Mouse (Mus musculus) intestine, embryonic 16.5 days (tissue): Measurements from ENCODE around the gene Mpp2. TPM values are rescaled to one million over a fixed set of nuclear protein-coding genes. Genes with fewer than 3 reads are reported as not detected.

ENCODE experiments used
- ATAC-seq: fragments of 200-750 bp; cut with Nextera tagmentation; 2 replicates; pipeline ENCODE4 v1.8.0; 2017; ENCODE audit warnings: moderate TSS enrichment, moderate library complexity
- H3K27ac ChIP-seq: fragments of 300-500 bp; sonication (generic); 2 replicates; pipeline ENCODE4 v1.5.1; 2014; ENCODE audit warnings: mild to moderate bottlenecking, low read length
- H3K27me3 ChIP-seq: fragments of 300-500 bp; sonication (generic); replicated peaks from 2 replicates; pipeline ENCODE4 v1.6.1; 2014; ENCODE audit warnings: low read length, control low read depth, mixed read lengths; ENCODE audit not compliant: control insufficient read depth, insufficient read depth
- H3K36me3 ChIP-seq: fragments of 300-500 bp; sonication (generic); 2 replicates; pipeline ENCODE4 v1.6.1; 2014; ENCODE audit warnings: low read length, control low read depth; ENCODE audit not compliant: control insufficient read depth, insufficient read depth
- H3K4me1 ChIP-seq: fragments of 300-500 bp; sonication (generic); 2 replicates; pipeline ENCODE4 v1.6.1; 2014; ENCODE audit warnings: low read length, control low read depth, mixed read lengths; ENCODE audit not compliant: control insufficient read depth, insufficient read depth
- H3K4me2 ChIP-seq: fragments of 300-500 bp; sonication (generic); 2 replicates; pipeline ENCODE4 v1.6.1; 2014; ENCODE audit warnings: low read depth, low read length, control low read depth
- H3K4me3 ChIP-seq: fragments of 300-500 bp; sonication (generic); 2 replicates; pipeline ENCODE4 v1.5.1; 2014; ENCODE audit warnings: mild to moderate bottlenecking, low read length
- H3K9ac ChIP-seq: fragments of 300-500 bp; sonication (generic); 2 replicates; pipeline ENCODE4 v1.6.1; 2014; ENCODE audit warnings: low read depth, low read length
- H3K9me3 ChIP-seq: fragments of 300-500 bp; sonication (generic); 2 replicates; pipeline ENCODE4 v1.6.1; 2016; ENCODE audit warnings: low read length, control low read depth; ENCODE audit not compliant: control insufficient read depth
- WGBS: fragments of 180-500 bp; shearing (Covaris S2); extraction: QIAGEN DNeasy Blood & Tissue Kit; methylation state at CpG from one replicate; pipeline ENCODE4 v1.1.7; 2014; 5-methylcytosine and 5-hydroxymethylcytosine counted together
- polyA plus RNA-seq: library from polyadenylated mRNA; unstranded; fragments of >200 nt; fragmentation: Nextera tagmentation; extraction: Ambion mirVana; gene quantifications from 2 replicates; pipeline ENCODE4 v1.2.1, GENCODE M21; 2015

Mpp2 gene
- polyA plus RNA-seq, 1 experiment from 2014 or later: 6.2 TPM

DNA sequence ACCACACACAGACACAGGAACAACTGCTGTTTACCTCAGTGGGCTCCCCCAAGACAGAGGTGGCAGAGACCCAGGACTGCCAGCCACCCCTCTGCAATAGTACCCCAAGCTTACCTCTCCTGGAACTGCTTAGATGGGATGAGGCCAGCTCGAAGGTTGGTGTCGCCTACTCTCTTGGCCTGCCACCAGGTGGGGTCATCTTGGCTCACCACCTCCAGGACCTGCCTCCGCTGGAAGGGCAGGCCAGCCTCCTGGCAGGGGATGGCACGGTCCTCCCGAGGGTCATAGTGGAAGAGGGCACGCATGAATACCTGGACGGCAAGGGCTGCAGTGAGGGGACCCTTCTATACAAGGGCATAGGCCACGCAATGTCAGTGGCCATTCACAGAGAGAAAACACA is 75.1 kb downstream of the Mpp2 start:
- Histone ChIP-seq H3K4me3 (no peak overlapping the region), H3K9ac (no peak overlapping the region), H3K4me1 (no peaks in the 10 kb centered on the region), H3K27ac (no peak overlapping the region), H3K9me3 (no peaks in the 10 kb centered on the region), H3K27me3 (no peaks in the 10 kb centered on the region), H3K36me3 (no peaks in the 10 kb centered on the region; the same call in 1 of the 2 replicates), H3K4me2 (no peak overlapping the region)
- ATAC-seq: no peak
- 81% methylated on average over 8 of the region's 8 CpGs for WGBS

DNA sequence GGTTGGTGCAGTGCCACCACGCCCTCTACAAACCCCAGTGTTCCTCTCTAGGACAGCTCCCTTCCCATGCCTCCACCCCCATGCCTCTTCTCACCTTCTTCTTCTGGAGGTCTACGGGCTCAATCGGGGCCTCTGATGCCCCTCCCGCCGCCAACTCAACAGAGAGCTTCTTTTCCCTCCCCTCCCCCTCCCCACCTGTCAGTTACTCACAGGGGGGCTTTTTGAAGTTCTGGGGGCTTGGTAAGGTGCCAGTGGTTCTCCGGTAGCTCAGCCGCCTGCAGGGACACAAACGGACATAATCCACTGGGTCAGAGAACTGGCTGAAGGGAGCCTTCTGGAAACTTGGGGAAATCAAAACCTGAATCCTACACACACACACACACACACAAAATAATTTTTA is 76.8 kb downstream of the Mpp2 start:
- no peak overlapping the region for H3K4me2 ChIP-seq

GRCm38 (mm10) chr11:102010140-102010539 is 78.2 kb downstream of the Mpp2 start:
- WGBS: 66% methylated on average over 13 of the region's 13 CpGs
- no peak overlapping the region for H3K27ac ChIP-seq

More for the DNA sequence above, 76.8 kb downstream of the Mpp2 start:
- Histone ChIP-seq H3K4me1 (no peaks in the 10 kb centered on the region), H3K4me3 (no peak overlapping the region), H3K9ac (no peak overlapping the region), H3K36me3 (no peaks in the 10 kb centered on the region), H3K9me3 (no peaks in the 10 kb centered on the region), H3K27me3 (no peaks in the 10 kb centered on the region), H3K27ac (no peak overlapping the region)
- 81% methylated on average over 8 of the region's 8 CpGs for WGBS
- ATAC-seq: no peak

DNA sequence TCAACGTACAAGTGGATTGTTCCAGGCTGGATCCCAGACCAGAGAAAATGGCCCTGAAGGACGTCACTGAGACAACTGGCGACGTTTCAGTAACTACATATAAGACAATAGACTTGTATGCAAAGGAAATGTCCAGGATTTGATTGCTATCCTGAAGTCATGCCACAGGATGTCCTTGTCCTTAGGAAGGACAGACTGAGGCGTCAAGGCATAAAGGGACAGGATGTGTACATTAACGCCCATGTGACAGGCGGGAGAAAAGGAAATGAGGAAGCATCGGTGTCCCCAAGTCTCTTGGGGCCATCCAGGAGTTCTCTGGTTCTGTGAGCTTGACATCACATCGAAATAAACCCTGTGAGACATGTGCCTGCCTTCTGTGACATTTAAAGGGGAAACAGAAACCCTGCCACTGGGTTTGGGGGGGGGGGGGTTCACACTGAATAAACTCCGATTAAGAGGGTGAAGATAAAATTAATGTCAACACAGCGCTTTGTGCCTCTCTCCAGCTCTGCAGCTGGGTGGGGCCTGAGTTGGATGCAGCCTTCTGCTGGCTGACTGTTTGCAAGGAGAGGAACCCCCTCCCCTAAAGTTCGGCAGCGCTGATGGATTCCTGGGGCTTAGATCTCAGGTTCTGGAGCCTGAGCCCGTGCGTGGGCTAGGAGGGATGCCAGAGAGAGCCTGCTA is 79.2 kb downstream of the Mpp2 start:
- no peak for ATAC-seq
- 80% methylated on average over 15 of the region's 15 CpGs for WGBS
- H3K9ac ChIP-seq: no peak overlapping the region

More at GRCm38 (mm10) chr11:102010140-102010539, 78.2 kb downstream of the Mpp2 start:
- H3K27me3 ChIP-seq: no peaks in the 10 kb centered on the region
- no peak overlapping the region for H3K4me2 ChIP-seq
- H3K36me3 ChIP-seq: no peaks in the 10 kb centered on the region
- no peaks in the 10 kb centered on the region for H3K9me3 ChIP-seq
- ATAC-seq: no peak
- no peak overlapping the region for H3K9ac ChIP-seq
- no peaks in the 10 kb centered on the region for H3K4me1 ChIP-seq
- H3K4me3 ChIP-seq: no peak overlapping the region

GRCm38 (mm10) chr11:102008372-102008771 is 79.9 kb downstream of the Mpp2 start:
- H3K9ac ChIP-seq: no peak overlapping the region
- no peak overlapping the region for H3K4me2 ChIP-seq
- no peaks in the 10 kb centered on the region for H3K27me3 ChIP-seq
- no peaks in the 10 kb centered on the region for H3K4me1 ChIP-seq
- H3K4me3 ChIP-seq: no peak overlapping the region
- no peaks in the 10 kb centered on the region; the same call in 1 of the 2 replicates for H3K36me3 ChIP-seq
- 80% methylated on average over 8 of the region's 8 CpGs for WGBS
- no peaks in the 10 kb centered on the region for H3K9me3 ChIP-seq
- no peak overlapping the region for H3K27ac ChIP-seq
- ATAC-seq: peak; percentile 53; the same call in 1 of the 2 replicates

More for the DNA sequence above, 79.2 kb downstream of the Mpp2 start:
- Histone ChIP-seq H3K4me1 (no peaks in the 10 kb centered on the region), H3K27ac (no peak overlapping the region), H3K4me2 (no peak overlapping the region), H3K4me3 (no peak overlapping the region), H3K36me3 (no peaks in the 10 kb centered on the region; the same call in 1 of the 2 replicates), H3K27me3 (no peaks in the 10 kb centered on the region), H3K9me3 (no peaks in the 10 kb centered on the region)

Other genes with a start within 250 kb of the Mpp2 start
- gene Meox1, start 194.1 kb downstream of the Mpp2 start, polyA plus RNA-seq: 5.0 and 5.1 TPM in 2 replicates
- gene Sost, start 121.5 kb downstream of the Mpp2 start, polyA plus RNA-seq: 0.12 TPM in 1 of 2 replicates, not detected in the other
- gene Cfap97d1, start 104.2 kb downstream of the Mpp2 start, polyA plus RNA-seq: not detected in 2 replicates
- 27.6 and 29.5 TPM in 2 replicates for gene Dusp3, start 101.5 kb downstream of the Mpp2 start, polyA plus RNA-seq
- 5.7 and 6.5 TPM in 2 replicates for gene Mpp3, start 60.1 kb downstream of the Mpp2 start, polyA plus RNA-seq
- gene Cd300lg, start 47.0 kb downstream of the Mpp2 start, polyA plus RNA-seq: 1.9 and 2.0 TPM in 2 replicates
- gene Ppy, start 12.8 kb upstream of the Mpp2 start, polyA plus RNA-seq: 3.9 and 6.0 TPM in 2 replicates
- gene Pyy, start 19.3 kb upstream of the Mpp2 start, polyA plus RNA-seq: 62.9 and 67.0 TPM in 2 replicates
- gene Nags, start 57.0 kb upstream of the Mpp2 start, polyA plus RNA-seq: 33.8 and 39.1 TPM in 2 replicates
- 23.4 and 26.0 TPM in 2 replicates for gene Tmem101, start 67.9 kb upstream of the Mpp2 start, polyA plus RNA-seq
- 87.9 and 115 TPM in 2 replicates for gene Lsm12, start 96.8 kb upstream of the Mpp2 start, polyA plus RNA-seq
- gene G6pc3, start 101.1 kb upstream of the Mpp2 start, polyA plus RNA-seq: 26.7 and 32.1 TPM in 2 replicates
- 54.8 and 55.5 TPM in 2 replicates for gene Hdac5, start 141.7 kb upstream of the Mpp2 start, polyA plus RNA-seq
- 12.4 and 15.9 TPM in 2 replicates for gene BC030867, start 160.4 kb upstream of the Mpp2 start, polyA plus RNA-seq
- 0.05 TPM in 2 replicates for gene Asb16, start 180.2 kb upstream of the Mpp2 start, polyA plus RNA-seq
- 52.0 and 54.3 TPM in 2 replicates for gene Tmub2, start 196.4 kb upstream of the Mpp2 start, polyA plus RNA-seq
- 8.8 and 9.0 TPM in 2 replicates for gene Atxn7l3, start 208.1 kb upstream of the Mpp2 start, polyA plus RNA-seq
- gene Ubtf, start 231.2 kb upstream of the Mpp2 start, polyA plus RNA-seq: 65.5 and 66.0 TPM in 2 replicates